Mouse (Mus musculus) heart, postnatal 0 days (tissue): ENCODE measurements at regions not wholly inside any gene's neighbourhood (a gene's known extent, or its start where the extent isn't known, plus 50 kb on each side); places are given as distances from the start of the nearest gene placed in this dataset.

Source experiments
- CTCF ChIP-seq: IDR thresholded peaks from 2 replicates; pipeline ENCODE4 v1.5.1; 2016; ENCODE audit warnings: antibody characterized with exemption, control low read depth, low read depth
- EP300 ChIP-seq: IDR thresholded peaks from 2 replicates; pipeline ENCODE4 v1.6.1; 2016; ENCODE audit warnings: antibody characterized with exemption, low read depth

GRCm38 (mm10) chr2:80855214-80855613 lies 238.2 kb downstream of the Nup35 start:
- TF ChIP-seq CTCF, result no peak
- no peak for TF ChIP-seq EP300
